Mouse (Mus musculus): ENCODE measurements at regions not wholly inside any gene's neighbourhood (a gene's known extent, or its start where the extent isn't known, plus 50 kb on each side); places are given as distances from the start of the nearest gene placed in this dataset.
"Not testable (repeated sequence)": the region's sequence is repeated elsewhere in the genome, so short reads cannot be mapped to it uniquely, and the experiment has no call there.

DNA sequence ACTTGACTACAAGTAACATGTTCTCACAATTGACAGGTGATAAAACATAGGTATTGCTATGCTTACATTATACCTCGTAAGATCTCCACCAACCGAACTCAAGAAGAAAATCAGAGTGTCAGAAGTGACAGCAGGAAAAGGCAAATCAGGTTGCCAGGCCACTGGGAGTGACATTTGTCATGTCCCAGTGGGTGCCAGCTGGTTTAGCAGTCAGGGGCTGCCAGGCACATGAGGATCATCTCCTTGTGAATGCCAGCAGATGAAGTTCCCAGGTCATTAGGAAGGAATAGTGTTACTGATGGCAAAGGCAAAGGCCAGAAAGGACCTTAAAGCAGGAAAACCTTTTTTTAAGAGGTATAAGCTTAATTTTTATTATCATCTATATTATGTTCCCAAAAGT is 1711.7 kb downstream of the Pla2g4a start:
- Histone ChIP-seq H3K27ac (ENCODE audit: insufficient read depth, low read length) (no peak overlapping the region), H3K4me3 (replicated peaks; ENCODE audit: insufficient read depth, low read depth, low read length) (no peak overlapping the region), H3K4me1 (ENCODE audit: control insufficient read depth, insufficient read depth, low read length) (peaks cover 2% of the 10 kb centered on the region; the same call in 1 of the 2 replicates), H3K27me3 (ENCODE audit: control insufficient read depth, insufficient read depth, low read length) (no peaks in the 10 kb centered on the region)
- WGBS, result 15% methylated on average over 2 of the region's 2 CpGs
- DNase-seq, result peak; percentile 68 to 87
- no peak for TF ChIP-seq CTCF (IDR thresholded peaks at IDR 0.05; ENCODE audit: borderline replicate concordance, insufficient read depth, low read depth, low read length)

DNA sequence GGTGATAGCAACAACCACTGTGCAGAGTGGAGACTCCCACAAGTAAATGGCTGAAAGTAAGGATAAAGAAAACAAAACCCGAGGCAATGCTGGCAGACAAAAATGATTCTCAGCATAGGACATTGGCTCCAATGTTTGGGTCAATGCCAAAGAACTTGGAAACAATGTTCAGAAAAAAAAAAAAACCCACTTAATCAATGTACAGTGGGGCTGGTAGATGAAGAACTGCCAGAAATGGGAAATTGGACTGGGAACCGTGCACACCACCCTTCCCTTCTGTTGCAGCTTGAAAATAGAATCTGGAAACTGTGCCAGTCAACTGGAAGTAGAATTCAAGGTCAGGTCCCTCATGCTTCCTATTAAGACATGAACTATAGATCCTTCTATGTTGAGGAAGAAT is 1714.4 kb downstream of the Pla2g4a start:
- peak; percentile 18 to 59 for DNase-seq
- H3K27me3 ChIP-seq (ENCODE audit: control insufficient read depth, insufficient read depth, low read length), result no peaks in the 10 kb centered on the region
- no peak overlapping the region for H3K27ac ChIP-seq (ENCODE audit: insufficient read depth, low read length)
- no peak overlapping the region for H3K4me3 ChIP-seq (replicated peaks; ENCODE audit: insufficient read depth, low read depth, low read length)
- peaks cover 2% of the 10 kb centered on the region; the same call in 1 of the 2 replicates for H3K4me1 ChIP-seq (ENCODE audit: control insufficient read depth, insufficient read depth, low read length)
- TF ChIP-seq POLR2A (IDR thresholded peaks at IDR 0.05; ENCODE audit: borderline replicate concordance, insufficient read depth, low read length), result no peak
- TF ChIP-seq CTCF (IDR thresholded peaks at IDR 0.05; ENCODE audit: borderline replicate concordance, insufficient read depth, low read depth, low read length), result no peak
- 9% methylated on average over 2 of the region's 2 CpGs for WGBS

DNA sequence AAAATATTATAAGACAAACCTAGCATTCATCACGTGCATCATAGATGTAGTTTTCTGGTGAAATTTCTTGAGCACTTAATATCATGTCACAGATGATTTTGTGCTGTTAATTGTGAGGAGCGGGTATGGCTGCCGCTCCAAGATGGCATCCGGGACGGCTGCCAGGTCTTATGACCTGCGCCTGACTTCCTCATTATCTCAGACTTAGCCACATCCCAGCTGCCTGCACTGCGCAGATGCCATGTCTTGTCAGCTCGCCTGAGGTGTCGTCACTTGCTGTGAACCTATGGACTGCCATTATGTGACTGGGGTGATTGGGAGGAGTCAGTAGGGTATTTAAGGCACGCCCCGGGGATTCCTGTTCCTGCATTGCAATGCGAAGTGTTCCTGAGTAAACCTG is 1732.8 kb downstream of the Brinp3 start:
- not testable (repeated sequence) for H3K4me1 ChIP-seq (ENCODE audit: control insufficient read depth, insufficient read depth, low read length); H3K27me3 ChIP-seq (ENCODE audit: control insufficient read depth, insufficient read depth, low read length); H3K4me3 ChIP-seq (replicated peaks; ENCODE audit: insufficient read depth, low read depth, low read length); DNase-seq; H3K27ac ChIP-seq (ENCODE audit: insufficient read depth, low read length)
- WGBS, result 62% methylated on average over 12 of the region's 12 CpGs

All from cerebellum, adult 2 months (tissue).